Mouse (Mus musculus): Measurements from ENCODE around the gene Nkx2-9.

The Nkx2-9 gene

GRCm38 (mm10) chr12:56612761-56613437 is at the start of gene Nkx2-9:
Gene Nkx2-9 (minus strand): TSS chr12:56613284.
- no peak for DNase-seq (ENCODE audit: low read depth)

- DNase-seq (ENCODE audit: low read depth): no peak
Observed at GRCm38 (mm10) chr12:56637181-56637566, 24.1 kb upstream of the Nkx2-9 start.

- peak; percentile 1 for DNase-seq (ENCODE audit: low read depth)
Observed at GRCm38 (mm10) chr12:56636534-56637180, 23.6 kb upstream of the Nkx2-9 start.

GRCm38 (mm10) chr12:56616088-56616487 is 3.0 kb upstream of the Nkx2-9 start:
- DNase-seq (ENCODE audit: low read depth): no peak

- no peak for DNase-seq (ENCODE audit: low read depth)
Observed at GRCm38 (mm10) chr12:56615391-56615790, 2.3 kb upstream of the Nkx2-9 start.

- no peak for DNase-seq (ENCODE audit: low read depth)
Observed at GRCm38 (mm10) chr12:56614513-56614912, 1.4 kb upstream of the Nkx2-9 start.

GRCm38 (mm10) chr12:56613916-56614510 is 929 bp upstream of the Nkx2-9 start:
- no peak for DNase-seq (ENCODE audit: low read depth)

GRCm38 (mm10) chr12:56613438-56613830 is 350 bp upstream of the Nkx2-9 start:
- no peak for DNase-seq (ENCODE audit: low read depth)

GRCm38 (mm10) chr12:56612349-56612735 is 742 bp downstream of the Nkx2-9 start:
- no peak for DNase-seq (ENCODE audit: low read depth)

- DNase-seq (ENCODE audit: low read depth): no peak
Observed at GRCm38 (mm10) chr12:56611504-56612348, 1.4 kb downstream of the Nkx2-9 start.

GRCm38 (mm10) chr12:56610851-56611250 is 2.2 kb downstream of the Nkx2-9 start:
- no peak for DNase-seq (ENCODE audit: low read depth)

- DNase-seq (ENCODE audit: low read depth): no peak
Observed at GRCm38 (mm10) chr12:56591722-56592121, 21.4 kb downstream of the Nkx2-9 start.

GRCm38 (mm10) chr12:56587830-56588229 is 25.3 kb downstream of the Nkx2-9 start:
- DNase-seq (ENCODE audit: low read depth): no peak

Measured in naive thymus-derived CD4-positive, alpha-beta T cell, adult 2 months (primary cell).